Mouse (Mus musculus) neural tube, embryonic 15.5 days (tissue): Measurements from ENCODE around the gene Dnah7c. TPM values are rescaled to one million over a fixed set of nuclear protein-coding genes. Genes with fewer than 3 reads are reported as not detected.

ENCODE experiments used
- ATAC-seq: fragments of 200-750 bp; cut with Nextera tagmentation; 2 replicates; pipeline ENCODE4 v1.8.0; 2017; ENCODE audit warnings: mild to moderate bottlenecking, moderate TSS enrichment, moderate library complexity; ENCODE audit not compliant: low FRiP score
- H3K27ac ChIP-seq: fragments of 300-500 bp; sonication (generic); replicated peaks from 2 replicates; pipeline ENCODE4 v1.5.1; 2015; ENCODE audit warnings: mild to moderate bottlenecking, inconsistent platforms
- H3K27me3 ChIP-seq: fragments of 300-500 bp; sonication (generic); replicated peaks from 2 replicates; pipeline ENCODE4 v1.6.1; 2015; ENCODE audit warnings: inconsistent platforms
- H3K36me3 ChIP-seq: fragments of 300-500 bp; sonication (generic); 2 replicates; pipeline ENCODE4 v1.6.1; 2015; ENCODE audit warnings: inconsistent platforms
- H3K4me1 ChIP-seq: fragments of 300-500 bp; sonication (generic); 2 replicates; pipeline ENCODE4 v1.6.1; 2015; ENCODE audit warnings: inconsistent platforms
- H3K4me2 ChIP-seq: fragments of 300-500 bp; sonication (generic); 2 replicates; pipeline ENCODE4 v1.6.1; 2015; ENCODE audit warnings: inconsistent platforms, mild to moderate bottlenecking, moderate library complexity
- H3K4me3 ChIP-seq: fragments of 300-500 bp; sonication (generic); replicated peaks from 2 replicates; pipeline ENCODE4 v1.5.1; 2015; ENCODE audit warnings: mild to moderate bottlenecking, inconsistent platforms
- H3K9ac ChIP-seq: fragments of 300-500 bp; sonication (generic); replicated peaks from 2 replicates; pipeline ENCODE4 v1.6.1; 2015; ENCODE audit warnings: mild to moderate bottlenecking, inconsistent platforms
- H3K9me3 ChIP-seq: fragments of 300-500 bp; sonication (generic); replicated peaks from 2 replicates; pipeline ENCODE4 v1.6.1; 2016; ENCODE audit warnings: inconsistent platforms
- WGBS: fragments of 180-500 bp; shearing (Covaris S2); methylation state at CpG from one replicate; pipeline ENCODE4 v1.1.7; 2015; ENCODE audit warnings: mixed read lengths; 5-methylcytosine and 5-hydroxymethylcytosine counted together
- polyA plus RNA-seq: library from polyadenylated mRNA; unstranded; fragments of >200 nt; fragmentation: Nextera tagmentation; extraction: Ambion mirVana; gene quantifications from 2 replicates; pipeline ENCODE4 v1.2.1, GENCODE M21; 2015

The Dnah7c gene
- polyA plus RNA-seq, 1 experiment from 2014 or later: 0.19 TPM

DNA sequence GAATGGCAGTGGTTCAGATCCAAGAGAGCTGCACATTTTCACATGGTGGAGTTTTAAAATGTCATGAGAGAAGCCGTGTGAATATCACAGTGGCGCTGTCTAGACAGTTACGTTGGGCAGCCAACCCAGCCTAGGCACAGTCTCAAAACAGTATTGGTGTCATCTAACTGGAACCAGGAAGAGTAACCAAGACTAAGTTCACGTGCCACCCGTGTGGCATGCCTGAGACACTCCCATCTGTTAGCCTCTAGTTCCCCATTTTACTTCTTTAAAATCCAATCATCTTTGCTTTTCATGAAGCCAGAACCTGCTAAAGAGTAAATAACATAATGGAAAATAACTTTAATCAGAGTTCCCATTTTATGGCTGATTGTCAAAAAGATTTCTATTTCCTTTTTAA, 406.5 kb downstream of the Dnah7c start:
- Histone ChIP-seq H3K27me3 (no peaks in the 10 kb centered on the region), H3K36me3 (peaks cover 12% of the 10 kb centered on the region), H3K27ac (no peak overlapping the region), H3K4me3 (no peak overlapping the region), H3K4me2 (no peak overlapping the region), H3K9me3 (no peaks in the 10 kb centered on the region), H3K9ac (no peak overlapping the region), H3K4me1 (peaks cover 6% of the 10 kb centered on the region; the same call in 1 of the 2 replicates)
- ATAC-seq: no peak
- WGBS: 97% methylated on average over 5 of the region's 5 CpGs

DNA sequence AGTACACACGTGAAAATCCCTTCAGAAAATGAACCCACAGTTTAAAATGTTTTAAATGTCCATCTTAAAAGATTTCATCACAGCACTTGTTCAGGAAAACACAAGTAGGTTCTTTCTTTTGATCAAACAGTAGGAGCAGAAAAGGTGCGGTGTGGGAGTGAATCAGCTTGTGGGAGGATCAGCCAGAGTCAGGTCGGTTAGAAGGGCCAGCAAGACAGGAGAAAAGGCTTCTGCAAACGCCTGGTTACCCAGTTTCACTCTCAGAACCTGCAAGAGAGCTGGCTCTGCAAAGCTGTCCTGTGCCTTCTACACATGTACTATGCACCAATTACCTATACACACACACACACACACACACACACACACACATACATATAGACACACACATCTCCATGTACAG, 418.0 kb downstream of the Dnah7c start:
- 66% methylated on average over 4 of the region's 4 CpGs for WGBS
- H3K4me1 ChIP-seq: peaks cover 7% of the 10 kb centered on the region; the same call in 1 of the 2 replicates
- H3K4me2 ChIP-seq: no peak overlapping the region
- H3K4me3 ChIP-seq: no peak overlapping the region
- H3K27me3 ChIP-seq: no peaks in the 10 kb centered on the region
- H3K36me3 ChIP-seq: no peaks in the 10 kb centered on the region
- H3K27ac ChIP-seq: no peak overlapping the region
- H3K9me3 ChIP-seq: no peaks in the 10 kb centered on the region
- no peak overlapping the region for H3K9ac ChIP-seq
- ATAC-seq: no peak

- no peak overlapping the region for H3K4me3 ChIP-seq
- H3K27ac ChIP-seq: no peak overlapping the region
- H3K36me3 ChIP-seq: no peaks in the 10 kb centered on the region
- peaks cover 7% of the 10 kb centered on the region; the same call in 1 of the 2 replicates for H3K4me1 ChIP-seq
- no peak overlapping the region for H3K9ac ChIP-seq
- H3K9me3 ChIP-seq: no peaks in the 10 kb centered on the region
- 72% methylated on average over 2 of the region's 2 CpGs for WGBS
- ATAC-seq: no peak
- no peaks in the 10 kb centered on the region for H3K27me3 ChIP-seq
- H3K4me2 ChIP-seq: no peak overlapping the region
These were observed 418.9 kb downstream of the Dnah7c start for GRCm38 (mm10) chr1:46844281-46844680.

GRCm38 (mm10) chr1:46845221-46845620, 419.8 kb downstream of the Dnah7c start:
- no peaks in the 10 kb centered on the region for H3K27me3 ChIP-seq
- H3K9ac ChIP-seq: no peak overlapping the region
- no peak overlapping the region for H3K4me3 ChIP-seq
- no peak overlapping the region for H3K4me2 ChIP-seq
- H3K4me1 ChIP-seq: peaks cover 12% of the 10 kb centered on the region
- no peaks in the 10 kb centered on the region for H3K36me3 ChIP-seq
- WGBS: 32% methylated on average over 5 of the region's 5 CpGs
- H3K27ac ChIP-seq: 0 out of 2 replicates have a peak overlapping the region, but pooled peaks have one; percentile 33
- no peaks in the 10 kb centered on the region for H3K9me3 ChIP-seq
- no peak for ATAC-seq

DNA sequence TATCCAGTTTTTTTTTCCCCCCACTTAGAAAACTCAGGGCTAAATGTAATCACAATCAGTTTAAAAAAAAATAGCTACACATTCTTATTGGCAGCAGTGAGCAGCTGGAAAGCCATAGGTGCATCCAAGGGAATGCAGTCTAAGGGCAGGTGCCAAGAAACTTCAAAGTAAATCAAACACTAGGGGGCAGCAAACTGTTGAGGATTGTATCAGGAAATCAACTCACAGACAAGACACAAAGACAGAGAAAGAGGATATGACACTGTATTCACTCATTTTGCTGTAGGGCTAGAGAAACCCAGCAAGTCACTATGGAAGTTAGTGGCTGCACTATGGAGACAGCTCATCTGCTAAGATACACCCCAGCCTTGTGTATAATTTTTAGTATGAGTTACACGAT, 424.4 kb downstream of the Dnah7c start:
- Histone ChIP-seq H3K36me3 (no peaks in the 10 kb centered on the region), H3K4me2 (peak overlapping the region; percentile 59), H3K9ac (no peak overlapping the region), H3K27ac (peak overlapping the region; percentile 20), H3K27me3 (no peaks in the 10 kb centered on the region), H3K9me3 (no peaks in the 10 kb centered on the region), H3K4me1 (peaks cover 33% of the 10 kb centered on the region), H3K4me3 (no peak overlapping the region)
- 57% methylated on average over 1 of the region's 1 CpGs for WGBS
- no peak for ATAC-seq

DNA sequence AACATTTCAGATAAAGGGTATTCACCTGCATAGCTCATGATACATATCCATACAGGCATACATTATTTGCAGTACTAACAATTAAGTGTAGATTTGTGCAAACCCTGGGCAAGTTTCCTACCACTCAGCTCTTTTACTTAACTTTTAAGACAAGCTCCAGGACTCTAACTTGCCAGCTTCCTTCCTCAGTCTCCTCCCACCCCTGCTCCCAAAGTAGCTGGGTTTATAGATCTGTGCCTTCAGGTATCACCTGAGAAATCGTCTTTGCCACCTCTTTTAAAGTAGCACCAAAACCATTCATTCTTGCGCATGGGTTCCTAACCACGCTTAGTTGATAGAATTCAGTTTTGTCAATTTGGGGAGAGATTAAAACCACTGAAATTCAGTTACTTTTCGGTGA, 426.2 kb downstream of the Dnah7c start:
- 66% methylated on average over 4 of the region's 4 CpGs for WGBS
- no peaks in the 10 kb centered on the region for H3K27me3 ChIP-seq
- no peak for ATAC-seq
- no peak overlapping the region; the same call in 1 of the 2 replicates for H3K27ac ChIP-seq
- peak overlapping the region; percentile 59 for H3K4me2 ChIP-seq
- H3K9me3 ChIP-seq: no peaks in the 10 kb centered on the region
- no peaks in the 10 kb centered on the region for H3K36me3 ChIP-seq
- H3K9ac ChIP-seq: peak overlapping the region; percentile 20; the same call in 1 of the 2 replicates
- H3K4me3 ChIP-seq: peak overlapping the region; percentile 25
- H3K4me1 ChIP-seq: peaks cover 28% of the 10 kb centered on the region

DNA sequence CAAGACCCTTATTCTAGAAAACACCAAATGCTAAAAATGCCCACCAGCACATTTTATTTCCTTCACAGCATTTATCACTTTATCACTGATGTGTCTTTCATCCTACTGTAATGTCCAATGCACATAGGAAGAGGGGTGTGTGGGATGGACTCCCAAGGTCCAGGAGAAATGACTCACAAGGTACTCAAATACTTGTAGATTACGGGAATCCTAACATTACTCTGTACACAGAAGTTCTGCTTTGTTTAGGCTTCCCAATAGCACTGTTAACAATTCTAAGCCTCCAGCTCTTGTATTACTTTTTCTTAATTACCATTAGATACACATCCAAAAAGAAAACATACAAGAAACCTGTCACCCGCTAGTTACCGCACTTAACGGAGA, 426.8 kb downstream of the Dnah7c start:
- WGBS: 2% methylated on average over 4 of the region's 4 CpGs
- peak overlapping the region; percentile 100 for H3K27ac ChIP-seq
- ATAC-seq: no peak
- H3K9me3 ChIP-seq: no peaks in the 10 kb centered on the region
- peak overlapping the region; percentile 100 for H3K9ac ChIP-seq
- peak overlapping the region; percentile 59 for H3K4me2 ChIP-seq
- H3K4me3 ChIP-seq: peak overlapping the region; percentile 90
- H3K4me1 ChIP-seq: peaks cover 28% of the 10 kb centered on the region
- H3K36me3 ChIP-seq: no peaks in the 10 kb centered on the region
- H3K27me3 ChIP-seq: no peaks in the 10 kb centered on the region

DNA sequence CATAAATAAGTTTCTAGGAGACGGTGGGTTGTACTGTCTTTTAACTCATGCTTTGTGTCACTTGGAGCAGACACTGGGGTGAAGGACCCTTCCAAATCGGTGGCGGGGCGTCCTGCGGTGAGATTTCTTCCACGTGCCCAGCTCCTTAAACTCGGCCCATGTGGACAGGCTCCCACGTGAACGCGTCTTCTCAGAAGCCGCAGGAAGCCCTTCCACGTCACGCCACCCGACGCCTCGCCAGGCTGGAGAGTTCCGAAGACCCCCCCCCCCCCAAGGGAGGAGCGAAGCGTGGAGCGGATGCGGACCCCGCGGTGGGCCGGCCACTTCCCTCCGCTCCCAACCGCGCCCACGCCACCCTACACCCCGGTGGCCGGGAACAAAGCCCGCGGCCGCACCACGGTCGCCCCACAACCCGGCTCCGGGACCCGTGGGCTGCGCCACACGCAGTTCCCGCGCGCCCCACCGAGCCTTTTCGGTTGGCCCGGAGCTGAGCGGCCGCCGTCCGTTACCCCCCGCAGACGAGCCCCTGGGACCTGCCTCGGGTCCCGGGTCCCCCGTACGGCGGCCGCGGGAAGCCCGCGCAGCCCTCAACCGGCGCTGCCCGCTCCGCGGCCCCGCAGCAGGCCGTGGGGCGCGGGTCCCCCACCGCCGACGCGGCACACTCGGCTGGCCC, 427.3 kb downstream of the Dnah7c start:
- under 1% methylated on average over 75 of the region's 75 CpGs for WGBS
- H3K9ac ChIP-seq: peak overlapping the region; percentile 100

GRCm38 (mm10) chr1:46853317-46854035, 428.1 kb downstream of the Dnah7c start:
- H3K4me3 ChIP-seq: peak overlapping the region; percentile 90
- no peaks in the 10 kb centered on the region for H3K9me3 ChIP-seq
- no peaks in the 10 kb centered on the region for H3K36me3 ChIP-seq
- H3K27ac ChIP-seq: peak overlapping the region; percentile 100
- H3K27me3 ChIP-seq: no peaks in the 10 kb centered on the region
- under 1% methylated on average over 81 of the region's 86 CpGs for WGBS
- peak overlapping the region; percentile 59 for H3K4me2 ChIP-seq
- peaks cover 28% of the 10 kb centered on the region for H3K4me1 ChIP-seq
- ATAC-seq: peak; percentile 94
- H3K9ac ChIP-seq: peak overlapping the region; percentile 100

More for the DNA sequence above, 427.3 kb downstream of the Dnah7c start:
- Histone ChIP-seq H3K4me2 (peak overlapping the region; percentile 59), H3K4me1 (peaks cover 28% of the 10 kb centered on the region), H3K27me3 (no peaks in the 10 kb centered on the region), H3K9me3 (no peaks in the 10 kb centered on the region), H3K4me3 (peak overlapping the region; percentile 90), H3K27ac (peak overlapping the region; percentile 100), H3K36me3 (no peaks in the 10 kb centered on the region)
- ATAC-seq: peak; percentile 58

DNA sequence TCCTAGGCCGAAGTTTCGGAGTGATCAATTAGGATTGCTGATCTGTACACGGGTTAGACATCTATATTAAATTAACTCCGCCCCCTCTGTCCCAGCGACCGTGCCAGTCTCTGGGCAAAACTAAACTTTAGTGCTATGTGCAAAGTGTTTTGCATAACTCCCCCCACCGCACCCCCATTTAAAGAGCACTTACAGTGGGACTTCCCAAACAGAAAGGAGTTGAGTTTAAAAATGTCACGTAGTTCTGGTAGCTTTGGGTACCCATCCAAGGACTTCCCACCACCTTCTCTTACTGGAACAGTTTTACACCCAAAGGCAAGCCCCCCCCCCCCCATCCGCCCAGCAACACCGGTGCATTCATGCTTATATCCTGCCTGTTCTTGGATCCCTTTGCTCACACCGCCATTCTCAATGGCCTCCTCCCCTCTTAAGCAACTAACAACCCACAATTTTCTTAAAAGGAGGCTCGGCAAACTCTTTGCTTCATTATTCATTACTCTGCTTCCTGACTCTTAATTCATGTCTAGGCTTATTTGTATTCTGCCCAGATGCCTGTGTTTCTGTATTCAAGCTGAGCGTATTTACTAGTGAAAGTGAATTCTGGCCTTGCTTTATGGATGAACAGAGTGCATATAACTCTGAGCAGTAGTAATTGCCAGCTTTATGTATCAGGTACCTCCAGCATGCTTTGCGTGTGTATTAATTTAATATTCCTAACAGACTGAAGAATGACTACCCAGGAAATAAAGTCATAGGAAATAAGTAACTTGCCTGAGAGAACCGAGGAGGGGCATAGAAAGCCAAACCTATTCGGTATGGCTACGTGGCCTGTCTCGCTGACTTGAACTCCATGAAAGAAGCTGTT, 428.9 kb downstream of the Dnah7c start:
- ATAC-seq: no peak; the same call in none of the 2 replicates
- Histone ChIP-seq H3K9me3 (no peaks in the 10 kb centered on the region), H3K4me2 (peak overlapping the region; percentile 59), H3K4me1 (peaks cover 28% of the 10 kb centered on the region), H3K36me3 (no peaks in the 10 kb centered on the region), H3K27ac (peak overlapping the region; percentile 100), H3K27me3 (no peaks in the 10 kb centered on the region), H3K4me3 (peak overlapping the region; percentile 90), H3K9ac (peak overlapping the region; percentile 47; the same call in 1 of the 2 replicates)
- 20% methylated on average over 18 of the region's 18 CpGs for WGBS

DNA sequence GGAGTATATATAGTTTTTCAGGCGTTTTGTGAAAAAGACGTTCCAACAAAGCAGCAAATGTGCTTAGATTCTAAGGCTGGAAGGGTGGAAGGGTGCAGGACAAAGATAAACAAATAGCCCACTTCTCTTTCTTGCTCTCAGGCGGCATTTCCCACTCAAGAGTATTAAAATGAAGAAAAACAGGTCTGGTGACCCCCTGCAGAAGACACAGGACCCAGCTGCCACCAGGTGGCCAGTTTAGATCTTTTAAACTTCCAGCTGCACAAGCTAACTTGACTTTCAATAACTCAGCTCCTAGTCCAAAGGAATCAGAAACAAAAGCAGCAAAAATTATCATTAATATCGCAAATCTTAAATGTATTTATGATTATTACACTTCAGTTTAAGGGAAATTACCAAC, 431.1 kb downstream of the Dnah7c start:
- Histone ChIP-seq H3K4me1 (peaks cover 13% of the 10 kb centered on the region), H3K27me3 (no peaks in the 10 kb centered on the region), H3K9me3 (no peaks in the 10 kb centered on the region), H3K27ac (no peak overlapping the region), H3K4me3 (no peak overlapping the region), H3K36me3 (no peaks in the 10 kb centered on the region), H3K4me2 (no peak overlapping the region), H3K9ac (no peak overlapping the region)
- 59% methylated on average over 4 of the region's 4 CpGs for WGBS
- no peak for ATAC-seq
